14 mouse cellular contexts compared by ENCODE assay signal in the genomic region with DNA sequence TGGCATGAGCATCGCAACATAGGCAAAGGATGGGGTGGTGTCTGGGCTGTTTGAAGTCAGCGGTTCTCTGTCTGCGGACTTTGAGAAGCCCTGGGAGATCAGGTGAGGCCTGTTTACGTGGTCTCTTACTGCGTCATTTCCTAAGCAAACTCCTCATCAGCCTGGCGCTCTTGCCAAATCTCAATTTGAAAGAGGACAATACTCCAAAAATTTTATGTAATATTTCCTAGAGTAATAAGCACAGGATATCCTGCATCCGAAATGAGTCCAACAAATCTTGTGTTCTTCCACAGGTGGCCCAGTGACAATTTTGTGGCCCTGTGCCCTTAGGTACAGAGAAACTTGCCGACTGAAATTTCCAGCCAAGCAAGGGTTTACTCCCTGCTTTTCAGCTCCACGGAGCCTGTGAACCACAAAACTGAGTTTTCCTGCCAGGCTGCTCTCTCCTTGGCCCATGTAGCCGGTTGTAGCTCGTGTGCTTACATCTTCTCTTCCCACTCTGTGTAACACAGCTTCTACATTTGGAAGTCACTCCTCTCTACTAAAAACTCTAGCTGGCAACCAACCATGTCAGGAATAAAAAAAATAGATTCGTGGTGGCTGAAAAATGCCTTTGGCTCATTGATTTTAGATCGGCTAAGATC. TPM values are rescaled to one million over a fixed set of nuclear protein-coding genes. Genes with fewer than 3 reads are reported as not detected.
A peak's percentile ranks its signal among the peaks of the same experiment; 100 is the strongest.
DNase-seq lines count a peak whose midpoint lies in the region; ATAC-seq and TF ChIP-seq lines count a peak whose summit lies in the region.
"Had no signal": no experiment of that assay in that cellular context is flagged by ENCODE, and none has a peak within 500 bp of the region (broad histone marks: within the 10 kb centered on the region; RNA-seq: fewer than 3 reads in every experiment).

No protein-coding gene starts in this region.

- 66% methylated on average over 13 of the region's 13 CpGs for WGBS in intestine, postnatal 0 days
- 59% methylated on average over 13 of the region's 13 CpGs for WGBS in cerebellum, adult 2 months

- H3K9ac ChIP-seq in intestine, postnatal 0 days (ENCODE audit: low read depth, low read length) = no peak overlapping the region

- H3K27me3 ChIP-seq in intestine, postnatal 0 days (replicated peaks; ENCODE audit: control insufficient read depth, insufficient read depth, low read length) = no peaks in the 10 kb centered on the region
- no peaks in the 10 kb centered on the region for H3K27me3 ChIP-seq in cerebellum, adult 2 months (ENCODE audit: control insufficient read depth, insufficient read depth, low read length)
- H3K27me3 ChIP-seq: heart, embryonic 13.5 days; Patski had no signal

- ATAC-seq in frontal cortex, adult (ENCODE audit: low TSS enrichment) = peak; percentile 80
- no peak for ATAC-seq in intestine, postnatal 0 days
- ATAC-seq: Patski had no signal

- H3K27ac ChIP-seq in intestine, postnatal 0 days (ENCODE audit: low read depth, low read length) = no peak overlapping the region
- no peak overlapping the region for H3K27ac ChIP-seq in cerebellum, adult 2 months (ENCODE audit: insufficient read depth, low read length)
- H3K27ac ChIP-seq: heart, embryonic 13.5 days had no signal

- no peaks in the 10 kb centered on the region for H3K4me1 ChIP-seq in intestine, postnatal 0 days (replicated peaks; ENCODE audit: control insufficient read depth, insufficient read depth, low read length)
- H3K4me1 ChIP-seq in cerebellum, adult 2 months (ENCODE audit: control insufficient read depth, insufficient read depth, low read length) = no peaks in the 10 kb centered on the region

- H3K36me3 ChIP-seq in intestine, postnatal 0 days (ENCODE audit: control insufficient read depth, insufficient read depth) = no peaks in the 10 kb centered on the region
- H3K36me3 ChIP-seq: heart, embryonic 13.5 days had no signal

- H3K9me3 ChIP-seq in intestine, postnatal 0 days (ENCODE audit: control insufficient read depth) = no peaks in the 10 kb centered on the region
- H3K9me3 ChIP-seq: heart, embryonic 13.5 days had no signal

- H3K4me3 ChIP-seq in intestine, postnatal 0 days (ENCODE audit: low read depth, low read length) = no peak overlapping the region
- no peak overlapping the region for H3K4me3 ChIP-seq in cerebellum, adult 2 months (replicated peaks; ENCODE audit: insufficient read depth, low read depth, low read length)
- H3K4me3 ChIP-seq: heart, embryonic 13.5 days had no signal

- TF ChIP-seq POLR2A in cerebellum, adult 2 months (IDR thresholded peaks at IDR 0.05; ENCODE audit: borderline replicate concordance, insufficient read depth, low read length) = no peak

- peak overlapping the region; percentile 35; the same call in 1 of the 2 replicates for H3K4me2 ChIP-seq in intestine, postnatal 0 days (replicated peaks; ENCODE audit: low read depth)
- H3K4me2 ChIP-seq: heart, embryonic 13.5 days had no signal

- no peak for TF ChIP-seq CTCF in intestine, postnatal 0 days (IDR thresholded peaks at IDR 0.05; ENCODE audit: low read depth)
- no peak for TF ChIP-seq CTCF in cerebellum, adult 2 months (IDR thresholded peaks at IDR 0.05; ENCODE audit: borderline replicate concordance, insufficient read depth, low read depth, low read length)

- no peak for DNase-seq in frontal cortex, postnatal 14 days (ENCODE audit: low spot score in 2 of 2)
- peak; percentile 37 for DNase-seq in kidney, adult 9 months
- DNase-seq in kidney, adult 18-20 months = no peak
- DNase-seq in NIH3T3 (ENCODE audit: low read depth) = peak; percentile 37
- no peak for DNase-seq in cerebellum, adult 2 months
- DNase-seq in right cerebral cortex, postnatal 4 days = no peak
- DNase-seq: adrenal gland, postnatal 36 days; cerebellum, postnatal 10 days; liver; retina, postnatal 1 day had no signal

RNA-seq across cellular contexts. Expression of gene Gpr135, which starts 57.1 kb away (rescaled TPM):
- polyA plus RNA-seq in intestine, postnatal 0 days (2015; fragmentation: Nextera tagmentation; extraction: Ambion mirVana) = 0.65 and 0.98 TPM in 2 replicates
- 9.7 and 10.0 TPM in 2 replicates for polyA plus RNA-seq in cerebellum, adult 2 months (2012; rRNA removed)

Comparison
In these comparisons a context has a peak if more than half of its experiments do, and no peak if none do; other contexts are left out.
1. DNase-seq: peak in kidney, adult 9 months (single experiment) and NIH3T3 (single experiment); none in frontal cortex, postnatal 14 days (0 of 2), kidney, adult 18-20 months (single experiment), cerebellum, adult 2 months (0 of 2) and right cerebral cortex, postnatal 4 days (single experiment).